Mouse (Mus musculus): ENCODE results near the gene Gpr12. TPM values are rescaled to one million over a fixed set of nuclear protein-coding genes. Genes with fewer than 3 reads are reported as not detected.

Gpr12 gene
- polyA plus RNA-seq (2012; rRNA removed): not detected in 2 replicates

GRCm38 (mm10) chr5:146584478-146585306, at the start of gene Gpr12:
Gene Gpr12 (minus strand): TSS chr5:146585239.
- Histone ChIP-seq H3K27me3 (ENCODE audit: control insufficient read depth, insufficient read depth, low read length) (peaks cover 22% of the 10 kb centered on the region), H3K4me1 (ENCODE audit: control insufficient read depth, insufficient read depth, insufficient read length, low read length) (no peaks in the 10 kb centered on the region), H3K4me3 (ENCODE audit: low read depth, low read length) (peak within 1 kb of the TSS; percentile 27), H3K36me3 (ENCODE audit: control insufficient read depth, insufficient read depth, low read length) (no peaks in the 10 kb centered on the region), H3K27ac (ENCODE audit: insufficient read depth, low read depth, low read length) (no peak within 1 kb of the TSS)
- no peak for TF ChIP-seq CTCF (IDR thresholded peaks at IDR 0.05; ENCODE audit: extremely low read depth, insufficient read length, insufficient replicate concordance, low read depth, low read length)
- TF ChIP-seq POLR2A (IDR thresholded peaks at IDR 0.05; ENCODE audit: low read depth, low read length): no peak
- 1% methylated on average over 64 of the region's 64 CpGs for WGBS

DNA sequence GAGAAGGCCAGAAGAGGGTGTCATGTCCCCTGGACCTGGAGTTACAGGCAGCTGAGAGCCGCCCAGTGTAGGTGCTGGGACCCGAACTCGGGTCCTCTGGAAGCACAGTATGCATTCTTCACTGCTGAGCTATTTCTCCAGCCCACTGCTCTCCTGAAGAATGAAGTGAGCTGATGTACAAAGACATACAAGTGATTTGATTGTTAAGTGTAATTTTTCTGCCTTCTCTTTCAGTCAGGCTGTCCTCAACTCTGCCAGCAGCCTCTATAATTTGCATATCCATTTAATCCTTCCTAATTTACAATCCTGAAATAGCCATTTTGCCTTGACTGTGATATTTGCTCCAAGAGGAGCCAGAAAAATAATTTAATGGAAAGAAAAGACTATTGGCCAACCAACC, 46.6 kb upstream of the Gpr12 start:
- Histone ChIP-seq H3K4me1 (ENCODE audit: control insufficient read depth, insufficient read depth, insufficient read length, low read length) (no peaks in the 10 kb centered on the region), H3K27me3 (ENCODE audit: control insufficient read depth, insufficient read depth, low read length) (no peaks in the 10 kb centered on the region), H3K27ac (ENCODE audit: insufficient read depth, low read depth, low read length) (no peak overlapping the region), H3K4me3 (ENCODE audit: low read depth, low read length) (no peak overlapping the region), H3K36me3 (ENCODE audit: control insufficient read depth, insufficient read depth, low read length) (no peaks in the 10 kb centered on the region)
- TF ChIP-seq CTCF (IDR thresholded peaks at IDR 0.05; ENCODE audit: extremely low read depth, insufficient read length, insufficient replicate concordance, low read depth, low read length): no peak
- WGBS: 81% methylated on average over 3 of the region's 3 CpGs

GRCm38 (mm10) chr5:146630961-146631360, 45.9 kb upstream of the Gpr12 start:
- Histone ChIP-seq H3K27ac (ENCODE audit: insufficient read depth, low read depth, low read length) (no peak overlapping the region), H3K4me3 (ENCODE audit: low read depth, low read length) (no peak overlapping the region), H3K4me1 (ENCODE audit: control insufficient read depth, insufficient read depth, insufficient read length, low read length) (no peaks in the 10 kb centered on the region), H3K36me3 (ENCODE audit: control insufficient read depth, insufficient read depth, low read length) (no peaks in the 10 kb centered on the region), H3K27me3 (ENCODE audit: control insufficient read depth, insufficient read depth, low read length) (no peaks in the 10 kb centered on the region)
- 32% methylated on average over 4 of the region's 4 CpGs for WGBS
- no peak for TF ChIP-seq POLR2A (IDR thresholded peaks at IDR 0.05; ENCODE audit: low read depth, low read length)
- no peak for TF ChIP-seq CTCF (IDR thresholded peaks at IDR 0.05; ENCODE audit: extremely low read depth, insufficient read length, insufficient replicate concordance, low read depth, low read length)

GRCm38 (mm10) chr5:146629636-146630035, 44.6 kb upstream of the Gpr12 start:
- no peak overlapping the region for H3K27ac ChIP-seq (ENCODE audit: insufficient read depth, low read depth, low read length)
- no peak overlapping the region for H3K4me3 ChIP-seq (ENCODE audit: low read depth, low read length)
- WGBS: 78% methylated on average over 10 of the region's 10 CpGs

DNA sequence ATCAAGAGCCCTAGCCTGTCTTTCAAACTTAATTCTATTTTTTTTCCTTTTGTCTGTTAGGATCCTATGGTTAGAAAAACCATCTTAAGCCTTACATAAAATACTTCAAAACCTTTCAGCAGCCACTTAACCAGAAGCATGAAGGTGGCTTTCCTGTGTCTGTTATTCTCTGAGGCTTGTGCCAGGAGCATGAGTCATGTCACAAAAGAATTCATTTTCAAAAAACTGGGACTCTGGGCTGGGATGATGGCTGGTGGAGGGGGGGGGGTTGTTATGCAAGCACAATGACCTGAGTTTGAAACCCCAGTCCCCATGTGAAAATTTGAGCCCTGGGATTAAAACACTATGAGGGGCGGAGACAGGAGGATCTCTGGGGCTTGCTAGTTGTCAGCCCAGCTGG, 43.8 kb upstream of the Gpr12 start:
- no peak for TF ChIP-seq POLR2A (IDR thresholded peaks at IDR 0.05; ENCODE audit: low read depth, low read length)
- Histone ChIP-seq H3K27me3 (ENCODE audit: control insufficient read depth, insufficient read depth, low read length) (no peaks in the 10 kb centered on the region), H3K27ac (ENCODE audit: insufficient read depth, low read depth, low read length) (no peak overlapping the region), H3K4me3 (ENCODE audit: low read depth, low read length) (no peak overlapping the region), H3K36me3 (ENCODE audit: control insufficient read depth, insufficient read depth, low read length) (no peaks in the 10 kb centered on the region), H3K4me1 (ENCODE audit: control insufficient read depth, insufficient read depth, insufficient read length, low read length) (no peaks in the 10 kb centered on the region)
- 100% methylated on average over 1 of the region's 1 CpGs for WGBS

More at GRCm38 (mm10) chr5:146629636-146630035, 44.6 kb upstream of the Gpr12 start:
- H3K4me1 ChIP-seq (ENCODE audit: control insufficient read depth, insufficient read depth, insufficient read length, low read length): no peaks in the 10 kb centered on the region
- no peaks in the 10 kb centered on the region for H3K27me3 ChIP-seq (ENCODE audit: control insufficient read depth, insufficient read depth, low read length)
- TF ChIP-seq POLR2A (IDR thresholded peaks at IDR 0.05; ENCODE audit: low read depth, low read length): no peak
- TF ChIP-seq CTCF (IDR thresholded peaks at IDR 0.05; ENCODE audit: extremely low read depth, insufficient read length, insufficient replicate concordance, low read depth, low read length): no peak
- H3K36me3 ChIP-seq (ENCODE audit: control insufficient read depth, insufficient read depth, low read length): no peaks in the 10 kb centered on the region

DNA sequence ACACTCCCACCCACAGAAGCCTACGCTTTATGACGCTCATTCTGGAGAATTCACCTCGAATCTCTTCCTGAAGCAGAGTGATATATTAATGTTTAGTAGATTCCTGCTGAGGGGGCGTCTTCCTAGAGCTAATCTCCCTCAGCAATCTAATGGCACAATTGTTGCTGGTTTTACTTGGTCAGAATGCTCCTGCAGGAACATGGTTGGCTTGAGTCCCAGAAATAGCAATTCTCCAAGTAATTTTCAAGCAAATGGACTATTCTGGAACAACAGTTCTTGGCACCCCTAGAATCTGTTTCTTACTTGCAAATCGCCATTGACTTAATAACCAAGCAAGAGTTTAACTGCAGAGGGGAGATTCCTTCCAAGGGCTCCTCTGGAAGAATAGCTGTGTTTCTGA, 42.9 kb upstream of the Gpr12 start:
- no peaks in the 10 kb centered on the region for H3K4me1 ChIP-seq (ENCODE audit: control insufficient read depth, insufficient read depth, insufficient read length, low read length)
- 41% methylated on average over 5 of the region's 5 CpGs for whole genome bisulfite sequencing
- no peak overlapping the region for H3K27ac ChIP-seq (ENCODE audit: insufficient read depth, low read depth, low read length)
- H3K4me3 ChIP-seq (ENCODE audit: low read depth, low read length): no peak overlapping the region
- H3K27me3 ChIP-seq (ENCODE audit: control insufficient read depth, insufficient read depth, low read length): no peaks in the 10 kb centered on the region
- TF ChIP-seq CTCF (IDR thresholded peaks at IDR 0.05; ENCODE audit: extremely low read depth, insufficient read length, insufficient replicate concordance, low read depth, low read length) (no peak), POLR2A (IDR thresholded peaks at IDR 0.05; ENCODE audit: low read depth, low read length) (no peak)
- no peaks in the 10 kb centered on the region for H3K36me3 ChIP-seq (ENCODE audit: control insufficient read depth, insufficient read depth, low read length)

- Histone ChIP-seq H3K36me3 (ENCODE audit: control insufficient read depth, insufficient read depth, low read length) (no peaks in the 10 kb centered on the region), H3K27ac (ENCODE audit: insufficient read depth, low read depth, low read length) (no peak overlapping the region), H3K4me1 (ENCODE audit: control insufficient read depth, insufficient read depth, insufficient read length, low read length) (no peaks in the 10 kb centered on the region), H3K4me3 (ENCODE audit: low read depth, low read length) (no peak overlapping the region), H3K27me3 (ENCODE audit: control insufficient read depth, insufficient read depth, low read length) (no peaks in the 10 kb centered on the region; the same call in 1 of the 2 replicates)
- no peak for TF ChIP-seq CTCF (IDR thresholded peaks at IDR 0.05; ENCODE audit: extremely low read depth, insufficient read length, insufficient replicate concordance, low read depth, low read length)
- WGBS: 58% methylated on average over 6 of the region's 6 CpGs
Observed at GRCm38 (mm10) chr5:146625635-146626311, 40.7 kb upstream of the Gpr12 start.
